Mouse (Mus musculus): Measurements from ENCODE around the gene Pgap2. TPM values are rescaled to one million over a fixed set of nuclear protein-coding genes. Genes with fewer than 3 reads are reported as not detected.

Pgap2 gene
- total and polyA plus RNA-seq, 3 experiments: 21.1 to 91.1 TPM; not detected in 1

DNA sequence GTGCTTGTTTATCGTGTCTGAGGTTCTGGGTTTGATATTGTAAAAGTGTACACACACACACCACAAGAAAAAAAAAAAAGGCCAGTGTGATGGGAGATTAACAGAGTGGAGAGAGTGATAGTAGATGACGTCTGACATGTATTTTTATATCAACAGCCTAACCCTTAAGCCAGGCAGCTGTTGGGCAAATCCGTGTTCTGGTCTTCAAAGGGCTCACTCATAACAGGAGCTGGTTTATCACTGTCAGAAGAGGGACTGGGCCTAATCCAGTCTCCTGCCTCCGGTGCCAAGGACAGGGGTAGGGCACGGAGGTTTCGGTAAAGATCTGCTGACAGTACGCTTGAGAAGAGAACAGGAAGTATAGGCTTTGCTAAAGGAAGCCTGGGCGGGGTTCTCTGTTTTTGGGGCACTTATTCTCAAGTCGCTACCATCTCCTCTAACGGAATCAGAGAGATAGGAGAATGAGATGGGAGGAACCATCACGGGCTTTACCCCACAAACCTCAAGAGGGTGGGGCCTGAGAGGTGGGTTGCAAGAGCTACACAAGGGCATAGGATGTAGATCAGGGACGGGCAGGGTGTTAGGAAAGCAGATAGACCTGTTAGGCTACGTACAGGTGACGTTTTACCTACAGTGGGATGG lies 56.5 kb downstream of the Pgap2 start:
- Histone ChIP-seq H3K4me3 (ENCODE audit: control insufficient read depth in 1 of 2, insufficient read depth in 1 of 2, low read depth in 2 of 2, low read length in 2 of 2) (peak overlapping the region; percentile 80 to 99), H3K79me2 (ENCODE audit: control insufficient read depth, insufficient read depth, low read length, poor library complexity) (peaks cover 38% of the 10 kb centered on the region), H3K27me3 (ENCODE audit: control insufficient read depth in 1 of 2, insufficient read depth in 2 of 2, low read length in 2 of 2) (no peaks in the 10 kb centered on the region), H3K9ac (ENCODE audit: control insufficient read depth, low read depth, low read length, poor library complexity, severe bottlenecking) (peak overlapping the region; percentile 92), H3K4me1 (ENCODE audit: control insufficient read depth in 1 of 2, insufficient read depth in 2 of 2, low read length in 2 of 2) (peaks cover 3 to 23% of the 10 kb centered on the region in 2 experiments), H3K9me3 (replicated peaks; ENCODE audit: insufficient read depth, low read length) (no peaks in the 10 kb centered on the region), H3K36me3 (ENCODE audit: control insufficient read depth in 1 of 2, insufficient read depth in 2 of 2, low read length in 2 of 2) (peaks cover 0 to 27% of the 10 kb centered on the region in 2 experiments; a peak in 3 of 4 replicates), H3K27ac (ENCODE audit: control insufficient read depth, low read depth, low read length) (peak overlapping the region; percentile 95)
- peak; percentile 97 for DNase-seq (ENCODE audit: low read depth, low spot score)
- TF ChIP-seq MAZ (IDR thresholded peaks at IDR 0.05; ENCODE audit: low read depth, low read length) (0 out of 2 replicates have a peak, but pooled peaks have one; percentile 73), ZKSCAN1 (IDR thresholded peaks at IDR 0.05; ENCODE audit: low read depth, low read length) (peak; percentile 21; the same call in 1 of the 2 replicates), NRF1 (IDR thresholded peaks at IDR 0.05; ENCODE audit: insufficient read depth, low read depth, low read length, poor library complexity, severe bottlenecking) (no peak), TAL1 (IDR thresholded peaks at IDR 0.05; ENCODE audit: low read length) (peak; percentile 38; the same call in 1 of the 2 replicates), MAX (IDR thresholded peaks at IDR 0.05; ENCODE audit: low read length) (peak; percentile 61; the same call in 1 of the 2 replicates), RCOR1 (IDR thresholded peaks at IDR 0.05; ENCODE audit: low read depth, low read length) (peak; percentile 63), ZC3H11A (IDR thresholded peaks at IDR 0.05; ENCODE audit: low read depth, low read length) (no peak), CHD1 (IDR thresholded peaks at IDR 0.05; ENCODE audit: low read depth, low read length) (peak; percentile 95; the same call in 1 of the 2 replicates), MAFK (IDR thresholded peaks at IDR 0.05; ENCODE audit: borderline replicate concordance, low read depth, low read length) (peak; percentile 49; the same call in 1 of the 2 replicates), MYC (IDR thresholded peaks at IDR 0.05; ENCODE audit: low read depth, low read length) (peak; percentile 81; the same call in 1 of the 2 replicates), EP300 (IDR thresholded peaks at IDR 0.05; ENCODE audit: low read depth in 1 of 2, low read length in 2 of 2) (peak; percentile 85 to 86), ELF1 (IDR thresholded peaks at IDR 0.05; ENCODE audit: low read depth, low read length) (peak; percentile 80), SMC3 (IDR thresholded peaks at IDR 0.05; ENCODE audit: low read depth, low read length) (peak; percentile 28; the same call in 1 of the 2 replicates), ETS1 (IDR thresholded peaks at IDR 0.05; ENCODE audit: low read depth, low read length) (peak; percentile 77), POLR2AphosphoS2 (IDR thresholded peaks at IDR 0.05; ENCODE audit: low read length) (peak; percentile 61; the same call in 1 of the 2 replicates), TCF12 (IDR thresholded peaks at IDR 0.05; ENCODE audit: low read depth, low read length) (peak; percentile 82), ZNF384 (IDR thresholded peaks at IDR 0.05; ENCODE audit: low read depth, low read length) (peak; percentile 98), HCFC1 (IDR thresholded peaks at IDR 0.05; ENCODE audit: low read depth, low read length) (peak; percentile 22), TBP (IDR thresholded peaks at IDR 0.05; ENCODE audit: low read depth, low read length) (peak; percentile 58), GATA1 (IDR thresholded peaks at IDR 0.05; ENCODE audit: low read depth, low read length) (peak; percentile 80), MXI1 (IDR thresholded peaks at IDR 0.05; ENCODE audit: low read depth, low read length) (peak; percentile 74), KAT2A (conservative IDR thresholded peaks at IDR 0.05; ENCODE audit: low read depth, low read length) (no peak; the same call in 1 of the 2 replicates), NELFE (IDR thresholded peaks at IDR 0.05; ENCODE audit: low read depth, low read length) (peak; percentile 85), USF1 (IDR thresholded peaks at IDR 0.05; ENCODE audit: low read depth, low read length) (no peak), CHD2 (IDR thresholded peaks at IDR 0.05; ENCODE audit: low read length) (no peak), USF2 (IDR thresholded peaks at IDR 0.05; ENCODE audit: borderline replicate concordance in 1 of 2, insufficient read depth in 1 of 2, low read depth in 1 of 2, low read length in 2 of 2) (no peak), MYB (IDR thresholded peaks at IDR 0.05; ENCODE audit: low read depth, low read length) (peak; percentile 63), JUND (IDR thresholded peaks at IDR 0.05; ENCODE audit: low read depth, low read length) (no peak), BHLHE40 (IDR thresholded peaks at IDR 0.05; ENCODE audit: borderline replicate concordance, low read depth, low read length) (peak; percentile 55; the same call in 1 of the 2 replicates), SIN3A (IDR thresholded peaks at IDR 0.05; ENCODE audit: low read length) (peak; percentile 94), RAD21 (IDR thresholded peaks at IDR 0.05; ENCODE audit: low read depth, low read length) (no peak), MEF2A (IDR thresholded peaks at IDR 0.05; ENCODE audit: extremely low read depth, insufficient replicate concordance, low read depth, low read length, poor library complexity, severe bottlenecking) (no peak), POLR2A (IDR thresholded peaks at IDR 0.05; ENCODE audit: control insufficient read depth in 1 of 2, insufficient read depth in 1 of 2, low read depth in 1 of 2, low read length in 2 of 2, poor library complexity in 1 of 2) (peak in 1 of 2 experiments; percentile 76; a peak in 3 of 4 replicates), ZMIZ1 (IDR thresholded peaks at IDR 0.05; ENCODE audit: low read depth, low read length) (peak; percentile 91; the same call in 1 of the 2 replicates), E2F4 (IDR thresholded peaks at IDR 0.05; ENCODE audit: borderline replicate concordance, low read depth, low read length) (no peak)
